Mouse (Mus musculus) adrenal gland, postnatal 14 days (tissue): ENCODE measurements at regions not wholly inside any gene's neighbourhood (a gene's known extent, or its start where the extent isn't known, plus 50 kb on each side); places are given as distances from the start of the nearest gene placed in this dataset.
A peak's percentile ranks its signal among the peaks of the same experiment; 100 is the strongest.
"Not testable (repeated sequence)": the region's sequence is repeated elsewhere in the genome, so short reads cannot be mapped to it uniquely, and the experiment has no call there.

Experiments
- DNase-seq: peaks from one replicate; pipeline ENCODE4 v3.0.0; 2021; ENCODE audit warnings: mixed read lengths

DNA sequence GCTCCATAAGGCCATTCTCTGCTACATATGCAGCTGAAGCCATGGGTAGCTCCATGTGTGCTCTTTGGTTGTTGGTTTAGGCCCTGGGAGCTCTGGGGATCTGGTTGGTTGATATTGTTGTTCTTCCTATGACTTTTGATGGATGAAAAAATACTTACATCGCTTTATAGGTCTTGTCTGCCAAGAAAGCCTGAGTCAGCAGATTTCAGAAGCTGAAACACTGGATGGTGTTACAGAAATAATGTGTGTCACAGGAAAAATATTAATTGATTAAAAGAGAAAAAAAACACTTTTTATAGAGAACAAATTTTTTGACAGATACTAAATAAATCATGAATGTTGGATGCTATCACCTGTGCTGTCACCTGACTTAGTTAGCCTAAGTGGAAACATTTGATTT is 52.4 kb upstream of the Plxna2 start:
- no peak for DNase-seq

DNA sequence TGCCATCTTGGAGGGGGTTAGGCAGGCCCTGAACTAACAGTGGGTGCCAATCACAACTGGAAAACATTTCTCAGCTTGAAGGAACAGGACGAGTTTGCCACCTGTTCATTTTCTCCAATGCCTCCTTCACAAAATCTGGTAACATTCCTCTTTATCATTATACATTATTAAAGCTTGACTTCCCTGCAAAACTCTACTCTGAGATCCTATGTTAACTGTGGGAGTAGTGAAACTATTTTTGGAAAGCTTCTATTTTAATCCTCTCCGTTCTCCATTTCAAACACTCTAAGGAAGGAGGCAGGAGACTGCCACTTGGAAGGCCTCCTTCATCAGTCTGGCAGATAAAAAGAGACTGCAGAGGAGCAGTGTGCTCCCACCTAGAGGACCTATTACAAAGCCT is 54.1 kb upstream of the Plxna2 start:
- no peak for DNase-seq

DNA sequence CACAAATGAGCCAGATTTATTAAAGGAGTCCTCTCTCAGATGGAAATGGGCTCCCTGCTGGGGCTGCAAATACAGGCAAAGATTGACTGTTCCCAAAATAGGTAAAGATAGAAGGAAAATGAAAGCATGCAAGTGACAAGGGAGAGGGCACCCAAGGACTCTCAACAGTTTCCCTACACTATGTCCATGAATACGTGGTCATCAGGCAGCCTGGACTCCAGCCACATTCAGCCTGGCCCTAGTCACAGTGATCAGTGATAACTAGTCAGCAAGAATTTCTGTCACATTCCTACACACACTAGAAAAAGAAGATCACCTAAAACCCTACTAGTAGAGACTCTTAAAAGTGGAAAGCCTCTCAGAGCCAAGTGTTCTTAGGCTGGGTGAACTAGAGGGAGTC is 56.9 kb upstream of the Plxna2 start:
- DNase-seq: no peak

DNA sequence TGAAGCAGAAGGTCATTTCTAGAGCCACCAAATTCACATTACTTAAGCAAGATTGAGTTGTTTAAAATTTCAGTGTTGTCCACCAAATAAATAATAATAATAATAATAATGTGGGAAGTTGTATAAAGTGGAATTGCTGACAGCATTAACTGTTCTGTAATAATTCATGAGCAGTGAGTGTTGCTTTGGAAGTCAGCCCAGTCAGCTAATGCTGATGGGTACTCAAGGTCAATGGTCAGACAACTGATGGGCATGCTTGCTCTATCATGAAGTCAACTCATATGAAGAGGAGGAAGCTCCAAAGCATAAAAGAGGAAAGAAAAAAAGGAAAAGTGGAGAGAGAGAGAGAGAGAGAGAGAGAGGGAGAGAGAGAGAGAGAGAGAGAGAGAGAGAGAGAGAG is 69.4 kb upstream of the Plxna2 start:
- DNase-seq: peak; percentile 7

DNA sequence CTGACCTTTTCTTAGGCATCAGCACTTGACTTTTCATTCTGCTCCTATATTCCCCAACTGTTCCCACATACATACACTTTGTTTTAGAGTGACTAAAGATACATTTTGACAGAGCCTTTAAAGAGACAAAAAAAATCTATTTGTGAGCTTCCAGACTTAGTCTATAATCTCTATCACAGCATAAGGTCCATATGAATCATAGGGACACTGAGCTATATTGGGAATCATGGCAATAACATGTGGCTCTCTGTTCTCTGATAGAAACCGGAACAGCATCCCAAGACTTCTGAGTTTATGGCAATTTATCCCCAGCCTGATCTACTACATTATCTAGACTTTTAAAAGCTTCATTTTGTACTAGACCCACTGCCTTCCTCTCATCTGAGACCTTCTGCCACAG is 69.8 kb upstream of the Plxna2 start:
- no peak for DNase-seq

DNA sequence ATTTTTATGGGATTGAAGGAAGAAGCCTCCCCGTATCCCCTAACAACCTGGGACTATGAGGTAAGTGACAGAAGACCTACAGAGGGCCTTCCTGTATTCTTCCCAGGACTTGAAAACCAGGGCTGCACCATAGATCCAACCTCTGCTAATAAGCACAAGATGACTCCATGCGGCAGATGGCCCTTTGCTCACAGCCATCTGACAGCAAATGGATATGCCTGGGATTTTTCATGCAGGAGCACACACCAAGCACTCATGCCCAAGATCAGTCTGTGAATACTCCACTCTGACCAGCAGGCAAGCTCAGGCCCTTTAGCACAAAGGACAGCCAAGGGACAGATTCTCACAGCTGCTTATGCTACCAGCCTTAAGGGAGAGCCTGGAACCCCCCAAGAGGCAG is 77.1 kb upstream of the Plxna2 start:
- no peak for DNase-seq

DNA sequence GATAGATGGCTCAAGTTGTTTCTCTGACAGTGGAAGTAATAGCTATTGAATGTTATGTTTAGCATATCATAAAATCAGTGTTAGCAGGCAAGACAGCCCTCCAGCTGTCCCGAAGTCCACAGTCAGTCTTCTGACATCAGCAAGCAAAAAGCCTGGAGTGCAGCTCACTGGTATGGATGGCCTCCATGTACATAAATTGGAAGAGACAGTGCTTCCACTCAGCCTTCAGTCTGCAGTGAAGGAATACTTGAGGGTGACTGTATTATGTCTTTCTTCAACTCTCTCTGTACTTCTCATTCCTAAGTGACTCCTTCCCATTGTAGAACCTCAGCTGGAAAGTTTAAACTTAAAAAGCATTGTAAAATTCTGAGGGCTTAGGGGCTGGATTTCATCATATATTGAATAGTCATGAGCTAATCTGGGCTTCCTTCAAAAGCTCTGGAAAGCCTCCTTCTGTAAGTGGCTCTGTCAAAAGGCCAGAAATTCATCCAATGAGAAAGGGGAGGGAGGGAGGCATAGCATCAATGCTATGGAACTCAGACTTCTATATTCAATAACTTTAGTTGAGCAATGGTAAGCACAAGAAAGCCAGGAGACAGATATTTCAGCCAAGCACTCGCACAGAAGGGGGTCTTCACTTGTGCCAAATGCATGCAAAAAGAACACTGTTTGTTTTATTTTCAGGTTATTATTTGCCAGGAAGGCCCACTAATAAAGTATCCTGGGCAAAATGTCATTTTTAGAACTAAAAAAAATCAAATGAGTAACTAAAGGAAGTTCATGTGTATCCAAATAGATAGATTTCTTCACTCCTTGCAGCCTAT is 90.5 kb upstream of the Plxna2 start:
- DNase-seq: no peak

DNA sequence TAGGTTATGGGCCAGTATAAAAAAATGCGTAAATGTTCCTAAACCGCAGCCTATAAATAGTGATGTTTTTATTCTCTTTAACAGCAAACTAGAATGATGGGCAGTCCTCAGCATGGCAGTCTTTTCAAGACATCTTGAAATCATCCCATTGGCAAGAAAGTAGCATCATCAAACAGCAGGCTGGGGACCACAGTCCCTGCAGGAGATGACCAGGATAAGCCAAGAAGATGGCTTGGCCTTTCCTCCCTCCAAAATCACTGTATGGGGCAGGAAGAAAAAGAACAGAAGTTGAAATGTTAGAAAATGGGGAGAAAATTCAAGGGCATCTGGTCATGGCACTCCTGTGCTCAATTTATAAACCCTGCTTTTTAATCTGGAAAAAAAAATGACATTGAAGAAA is 93.0 kb upstream of the Plxna2 start:
- no peak for DNase-seq

DNA sequence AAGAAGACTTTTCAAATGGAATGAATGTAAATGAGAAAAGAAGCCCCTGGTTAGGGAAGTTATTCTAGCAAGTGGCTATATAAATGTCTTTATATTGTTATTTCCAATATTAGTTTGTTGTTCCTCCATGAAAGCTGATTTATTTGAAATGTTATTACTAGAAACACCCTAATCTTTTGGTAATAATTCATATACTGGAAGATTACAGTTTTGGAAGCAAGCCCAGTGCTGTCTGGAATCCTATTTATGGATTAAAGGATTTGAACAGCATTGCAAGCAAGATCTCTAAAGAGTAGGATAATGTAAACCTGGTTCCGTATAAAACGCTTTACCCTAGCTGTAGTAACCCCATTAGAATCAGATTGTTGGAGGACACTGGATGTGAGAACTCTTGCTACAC is 96.8 kb upstream of the Plxna2 start:
- no peak for DNase-seq

DNA sequence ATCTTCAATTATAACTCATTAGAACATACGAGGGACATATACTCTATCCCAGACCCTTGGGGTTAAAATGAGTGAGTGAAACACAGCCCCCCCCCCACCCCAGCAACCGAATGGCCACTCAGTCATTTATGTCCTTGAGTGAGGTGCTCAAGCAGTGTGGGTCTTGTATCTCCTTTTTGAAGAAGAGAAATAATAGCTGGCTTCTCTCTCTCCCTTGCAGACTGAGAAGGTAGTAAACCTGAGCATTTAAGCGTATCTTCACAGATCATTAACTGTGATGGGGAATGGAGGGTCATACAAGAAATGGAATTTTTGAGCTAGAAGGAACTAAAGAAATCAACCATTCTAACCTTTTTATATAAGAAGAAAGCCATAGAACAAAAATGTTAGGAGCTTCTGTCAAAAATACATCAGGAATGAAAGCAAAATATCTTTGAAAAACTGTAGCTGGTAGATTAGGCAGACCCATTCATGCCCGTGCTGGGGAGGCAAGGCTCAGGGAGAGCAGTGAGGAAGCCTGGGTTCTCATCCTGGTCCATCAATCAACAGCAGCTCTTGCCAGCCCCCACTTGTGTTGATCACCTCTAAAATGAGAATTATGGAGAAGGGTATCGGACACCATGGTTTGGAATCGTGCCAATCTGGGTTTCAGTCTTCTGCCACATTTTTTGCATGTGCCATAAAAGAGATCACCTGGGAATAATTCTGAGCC is 98.4 kb upstream of the Plxna2 start:
- no peak for DNase-seq

DNA sequence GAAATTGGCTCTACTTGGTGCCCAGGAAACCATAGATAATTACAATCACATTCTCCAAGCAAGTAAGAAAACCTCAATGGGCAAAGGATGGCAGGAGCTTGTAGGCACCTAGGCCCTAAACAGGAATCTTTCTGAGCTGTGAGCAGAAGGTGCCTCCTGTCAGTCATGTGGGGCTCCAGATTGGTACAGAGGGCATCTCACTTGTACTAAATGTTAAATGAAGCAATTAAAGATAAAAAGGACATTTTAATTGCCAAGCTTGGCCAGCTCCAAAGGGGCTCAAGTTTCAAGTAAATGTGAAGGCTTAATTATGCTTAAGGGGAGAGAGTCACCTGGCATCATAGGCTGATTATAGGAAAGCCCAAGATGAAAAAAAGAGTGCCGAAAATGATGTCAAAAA is 101.9 kb upstream of the Plxna2 start:
- DNase-seq: no peak

DNA sequence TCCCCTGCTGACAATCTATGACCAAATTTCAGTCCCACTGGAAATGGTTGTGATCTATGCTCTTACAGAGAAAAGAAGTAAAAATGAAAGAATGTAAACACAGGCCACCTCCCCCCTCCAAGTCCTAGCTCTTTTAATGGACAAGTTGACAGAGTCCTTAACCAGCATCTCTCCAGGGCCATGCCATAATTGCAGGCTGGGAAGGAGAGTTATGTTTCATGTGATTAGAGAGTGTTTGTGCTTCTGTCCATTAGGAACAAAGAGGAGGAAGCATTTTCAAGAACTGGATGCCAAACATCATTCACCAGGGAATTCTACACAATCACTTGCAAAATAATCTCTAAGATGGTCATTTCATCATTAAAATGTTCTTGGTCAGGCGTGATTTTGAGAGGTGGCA is 109.7 kb upstream of the Plxna2 start:
- DNase-seq: no peak

DNA sequence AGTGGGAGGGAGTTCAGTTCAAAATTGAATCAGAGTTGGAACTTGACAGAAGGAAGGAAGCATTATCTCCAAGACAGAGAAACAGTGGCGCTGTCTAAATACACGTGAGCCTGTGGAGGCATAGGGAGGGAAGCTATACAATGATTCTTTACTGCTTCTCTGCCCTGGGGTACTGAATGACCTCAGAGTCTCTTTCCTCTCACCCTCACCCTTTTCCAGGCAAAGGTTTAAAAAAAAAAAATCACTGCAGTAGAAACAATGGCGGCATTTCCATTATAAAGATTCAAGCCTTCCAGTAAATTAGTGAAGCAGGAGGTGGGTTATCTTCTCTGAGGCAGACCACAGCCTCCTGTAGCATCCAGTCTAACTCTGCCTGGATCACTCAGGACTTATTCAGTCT is 112.2 kb upstream of the Plxna2 start:
- DNase-seq: no peak

DNA sequence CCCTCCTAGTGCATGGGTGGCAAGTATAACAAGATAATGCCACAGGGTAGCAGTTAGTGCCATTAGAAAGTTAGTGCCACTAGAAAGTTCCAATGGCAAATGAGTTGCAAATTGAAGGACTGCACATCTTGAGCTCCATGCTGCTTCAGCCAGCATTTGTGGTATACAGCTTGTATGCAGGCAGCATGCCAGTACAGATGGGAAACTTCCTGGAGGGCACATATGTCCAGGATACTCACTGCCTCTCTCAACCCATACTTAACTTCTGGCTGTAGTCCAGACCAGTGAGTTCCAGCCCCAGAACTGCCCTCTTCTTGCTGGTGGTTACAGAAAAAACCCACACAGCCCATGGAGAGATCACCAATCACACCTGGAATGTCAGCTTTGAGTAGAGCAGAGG is 113.8 kb upstream of the Plxna2 start:
- DNase-seq: no peak

DNA sequence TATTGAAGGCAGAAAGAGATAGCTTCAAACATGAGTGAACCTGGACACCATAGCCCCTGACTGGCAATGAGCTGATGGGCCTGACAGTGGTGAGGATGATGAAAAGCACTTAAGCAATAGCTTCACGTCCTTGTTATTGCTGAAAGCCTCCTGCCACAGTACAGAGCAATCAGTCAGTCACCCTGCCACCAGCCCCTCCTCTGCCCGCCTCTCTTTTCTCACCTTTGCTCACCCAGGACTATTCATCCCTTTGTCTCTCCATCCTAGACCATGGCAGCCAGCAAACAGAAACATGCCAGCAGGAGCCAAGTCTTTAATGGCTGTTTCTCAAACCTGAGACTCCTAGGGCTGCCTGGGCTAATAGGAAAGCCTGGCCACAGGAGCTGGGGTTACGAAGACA is 114.5 kb upstream of the Plxna2 start:
- no peak for DNase-seq

DNA sequence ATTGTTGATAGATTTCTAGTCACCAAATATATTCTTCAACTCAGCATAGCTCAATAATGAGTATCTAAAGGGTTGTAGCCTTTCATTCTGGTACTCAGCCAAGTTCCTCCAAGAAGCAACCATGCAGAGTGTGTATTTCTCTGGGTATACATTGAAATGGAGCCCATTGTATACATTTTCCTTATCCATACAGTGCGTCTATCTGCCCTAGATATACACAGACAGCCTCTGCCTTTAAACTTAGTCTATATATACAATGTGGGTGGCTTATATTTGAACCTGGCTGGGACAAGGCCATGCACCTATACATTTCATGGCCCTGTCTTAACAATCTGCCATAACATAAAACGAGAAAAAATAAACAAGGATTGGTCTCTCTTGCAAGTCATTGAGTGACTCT is 121.6 kb upstream of the Plxna2 start:
- DNase-seq: no peak

DNA sequence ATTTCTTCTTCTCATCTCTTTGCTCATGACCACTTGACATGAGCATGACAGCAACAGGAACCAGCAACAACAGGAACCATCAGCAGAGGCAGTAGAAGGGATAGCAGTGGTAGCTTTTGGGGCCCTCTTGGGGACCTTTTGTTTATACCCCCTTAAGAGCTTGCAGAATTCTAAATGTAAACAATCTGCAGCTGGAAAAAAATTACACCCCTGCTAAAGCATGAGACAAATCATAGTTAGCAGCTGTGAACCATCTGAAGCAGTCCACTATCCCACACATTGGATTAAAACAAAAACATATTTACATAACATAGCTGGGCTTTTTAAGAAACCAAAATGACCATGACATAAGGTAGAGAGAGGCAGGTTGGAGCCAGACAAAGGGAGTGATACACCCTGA is 126.9 kb upstream of the Plxna2 start:
- DNase-seq: no peak

DNA sequence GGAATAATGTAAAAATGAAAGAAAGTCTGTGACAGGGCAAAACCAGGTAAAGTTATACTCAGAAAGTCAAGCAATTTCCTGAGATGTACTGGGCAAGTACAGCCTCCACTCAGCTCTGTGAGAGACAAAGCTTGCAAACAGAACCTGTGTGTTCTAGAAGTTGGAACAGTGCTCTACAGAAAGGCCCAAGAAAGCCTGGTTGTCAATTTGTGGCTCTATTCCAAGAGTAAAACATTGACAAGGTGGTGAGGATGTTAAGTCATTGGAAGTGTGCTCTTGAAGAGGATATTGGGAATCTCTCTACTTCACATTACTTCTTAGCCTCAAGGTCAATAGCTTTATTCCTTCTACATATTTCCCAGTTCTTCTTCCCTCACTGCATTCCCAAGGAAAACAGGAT is 129.9 kb upstream of the Plxna2 start:
- DNase-seq: no peak

DNA sequence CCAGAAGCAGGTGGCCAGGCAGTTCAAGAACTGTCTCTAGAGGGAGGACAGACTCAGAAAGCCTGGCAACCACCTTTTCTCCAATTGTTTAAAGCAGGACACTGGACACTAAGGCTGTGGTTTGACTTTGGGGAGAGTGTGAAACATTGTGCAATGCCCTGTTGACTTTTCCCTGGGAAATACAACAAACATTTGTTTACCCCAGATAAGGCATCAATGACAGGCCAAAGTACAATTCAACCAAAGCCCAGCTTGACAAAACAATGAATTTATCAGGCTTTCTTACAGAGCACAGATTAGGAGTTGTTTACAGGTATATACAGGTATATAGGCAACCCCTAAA is 135.3 kb upstream of the Plxna2 start:
- no peak for DNase-seq

DNA sequence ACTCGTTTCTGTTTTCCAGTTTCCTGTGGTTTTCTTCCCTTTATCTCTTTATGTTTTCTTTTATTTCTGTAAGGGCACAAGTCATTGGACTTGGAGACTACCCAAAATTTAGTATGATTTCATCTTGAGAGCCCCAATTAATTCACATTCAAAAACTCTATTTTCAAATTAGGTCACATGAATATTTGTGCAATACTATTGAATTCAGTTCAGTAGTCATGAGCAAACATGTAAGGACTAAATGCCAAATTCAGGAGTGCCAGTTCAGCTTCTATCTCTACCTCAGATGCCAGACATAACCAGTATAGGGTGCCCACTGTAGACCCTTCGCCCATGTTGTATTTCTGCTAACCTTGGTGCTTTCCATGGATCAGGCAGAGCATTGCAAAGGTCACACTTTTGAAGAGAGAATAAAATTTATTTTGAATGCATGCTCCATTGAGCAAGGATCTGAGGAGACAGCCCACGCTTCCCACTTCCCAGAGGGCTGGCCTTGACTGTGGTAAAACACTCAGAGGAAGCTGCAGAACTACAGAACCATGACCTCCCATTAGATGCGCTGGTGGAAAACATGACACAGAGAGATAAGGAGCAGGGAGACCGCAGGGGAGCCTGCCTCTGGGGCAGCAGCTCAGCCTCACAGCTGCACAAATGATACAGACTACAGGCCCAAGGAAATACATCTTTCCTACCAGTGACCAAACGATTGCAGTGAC is 135.9 kb upstream of the Plxna2 start:
- DNase-seq: peak; percentile 54

DNA sequence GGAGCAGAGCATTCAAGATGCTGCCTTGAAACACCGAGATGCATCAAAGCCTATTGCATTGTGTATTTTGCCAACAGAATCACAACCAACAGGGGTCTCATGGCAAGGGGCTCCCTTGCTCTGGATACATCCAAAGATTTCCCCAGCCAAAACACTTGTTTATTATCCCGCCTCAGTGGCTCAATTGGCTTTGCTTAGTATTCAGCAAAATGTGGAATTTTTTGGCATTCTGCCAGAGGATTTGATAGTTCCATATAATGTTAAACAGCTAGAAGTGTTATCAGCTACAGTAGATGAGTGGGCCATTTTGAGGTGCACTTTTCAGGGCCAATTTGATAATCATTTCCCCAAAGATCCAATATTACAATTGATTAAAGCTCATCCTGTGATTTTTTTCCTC is 146.7 kb upstream of the Plxna2 start:
- DNase-seq: not testable (repeated sequence)

DNA sequence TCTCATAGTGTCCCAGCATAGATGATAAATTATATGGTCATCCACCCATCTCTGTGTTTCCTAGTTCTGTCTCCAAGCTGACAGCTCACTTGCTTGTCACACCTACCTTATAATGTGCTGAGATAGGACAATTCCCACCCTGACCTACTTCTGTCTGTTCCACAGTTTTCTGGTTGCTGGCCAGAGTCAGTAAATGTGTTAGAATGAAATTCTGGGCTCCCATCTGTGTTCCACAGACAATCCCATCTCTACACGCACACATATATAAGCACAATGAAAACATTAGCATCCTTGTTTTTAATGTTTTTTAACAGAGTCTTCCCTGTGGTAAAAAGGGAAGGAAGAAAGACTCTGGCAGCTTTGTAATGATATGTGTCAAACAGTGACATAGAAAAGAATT is 165.5 kb upstream of the Plxna2 start:
- no peak for DNase-seq

DNA sequence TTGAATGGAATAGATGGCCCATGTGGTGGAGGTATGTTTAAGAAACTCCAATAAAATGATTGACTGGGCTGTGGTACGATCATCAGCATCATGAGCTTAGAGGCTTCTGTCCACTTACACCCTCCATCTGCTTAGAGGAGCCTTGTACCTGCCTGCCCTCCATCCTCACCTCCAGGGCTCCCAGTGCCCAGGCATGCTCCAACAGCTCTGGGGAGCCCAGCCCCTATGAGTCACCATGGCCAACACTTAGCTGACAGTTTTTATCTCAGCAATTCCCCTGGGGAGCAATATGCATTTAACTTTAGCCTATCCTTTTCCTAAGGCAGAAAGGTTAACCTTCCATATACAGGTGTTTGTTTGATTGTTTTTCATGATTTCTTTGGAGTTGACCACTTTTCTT is 174.3 kb upstream of the Plxna2 start:
- no peak for DNase-seq

DNA sequence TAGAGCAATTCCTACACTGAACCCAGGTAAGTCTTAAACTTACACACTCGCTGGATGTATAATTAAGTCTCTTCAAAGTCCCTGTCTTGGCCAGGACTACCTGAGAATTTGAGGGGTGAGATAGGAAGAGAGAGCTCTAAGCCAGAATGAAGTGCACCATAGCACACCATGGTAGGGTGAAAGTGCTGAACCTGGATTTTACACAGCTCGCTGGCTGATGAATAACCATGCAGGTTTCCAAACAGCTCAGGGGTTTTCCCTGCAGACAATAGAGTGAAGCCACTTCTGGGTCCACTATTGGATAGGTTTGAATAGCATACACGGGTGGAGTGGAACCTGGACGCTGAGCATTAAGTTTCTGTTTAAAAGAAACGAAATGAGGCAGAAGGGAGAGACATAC is 180.7 kb upstream of the Plxna2 start:
- no peak for DNase-seq
